Mouse (Mus musculus) megakaryocyte progenitor cell, adult 5-6 weeks (primary cell): ENCODE data around the gene Trim40. TPM values are rescaled to one million over a fixed set of nuclear protein-coding genes. Genes with fewer than 3 reads are reported as not detected.

Source experiments
- ATAC-seq: replicated peaks from 2 replicates; pipeline ENCODE4 v1.8.0; 2016; ENCODE audit warnings: mild to moderate bottlenecking, moderate TSS enrichment, inconsistent platforms; ENCODE audit not compliant: poor library complexity
- total RNA-seq, 2 experiments: library from RNA; stranded (forward) in 1 of 2; stranded (reverse) in 1 of 2; fragments of 157-497, 149-512 nt in 1 of 2; fragments of 200-1000 nt in 1 of 2; gene quantifications; 2 replicates each; pipeline versions ENCODE4 v1.2.3 to v1.2.4; 2015 to 2017

Gene Trim40
- total RNA-seq (2015): not detected in 2 replicates
- total RNA-seq (2017): not detected in 2 replicates

DNA sequence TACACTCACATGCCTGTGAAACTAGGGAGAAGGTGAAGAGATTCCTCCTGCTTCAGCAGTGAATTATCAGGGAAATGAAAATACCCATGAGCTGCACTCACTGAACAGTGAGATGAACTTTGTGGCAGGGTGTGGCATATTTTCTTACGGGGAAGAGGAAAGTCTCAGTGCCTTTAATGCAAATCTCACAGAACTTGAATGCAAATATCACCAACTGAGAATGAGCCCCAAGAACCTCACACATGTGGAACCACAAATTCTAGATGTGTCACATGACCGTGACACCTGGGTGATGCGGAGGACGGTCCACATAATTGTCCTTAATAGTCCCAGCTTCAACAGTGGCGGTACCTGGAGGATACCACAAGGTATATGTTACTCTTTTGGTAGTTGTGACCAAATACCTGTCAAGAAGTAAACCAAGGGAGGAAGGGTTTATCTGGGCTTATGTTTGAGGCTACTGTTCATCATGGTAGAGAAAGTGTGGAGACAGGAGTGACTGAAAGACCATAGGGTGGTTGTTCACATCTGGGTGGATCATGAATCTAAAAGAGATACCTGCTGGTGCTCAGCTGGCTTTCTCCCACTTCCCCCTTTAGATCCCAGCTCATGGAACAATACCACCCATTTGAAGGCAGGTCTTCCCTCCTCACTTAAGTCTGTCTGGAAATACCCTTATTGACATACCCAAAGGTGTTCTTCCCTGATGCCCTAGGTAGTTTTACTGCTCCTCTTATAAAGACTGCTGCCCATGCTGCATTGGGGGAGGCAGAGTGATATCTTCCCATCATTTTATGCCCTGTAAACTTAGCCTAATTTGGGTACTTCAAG lies at the start of gene Trim40:
TSS of gene Trim40 (minus strand) at position 51 of the 831 bp plus-strand sequence.
- no peak for ATAC-seq

DNA sequence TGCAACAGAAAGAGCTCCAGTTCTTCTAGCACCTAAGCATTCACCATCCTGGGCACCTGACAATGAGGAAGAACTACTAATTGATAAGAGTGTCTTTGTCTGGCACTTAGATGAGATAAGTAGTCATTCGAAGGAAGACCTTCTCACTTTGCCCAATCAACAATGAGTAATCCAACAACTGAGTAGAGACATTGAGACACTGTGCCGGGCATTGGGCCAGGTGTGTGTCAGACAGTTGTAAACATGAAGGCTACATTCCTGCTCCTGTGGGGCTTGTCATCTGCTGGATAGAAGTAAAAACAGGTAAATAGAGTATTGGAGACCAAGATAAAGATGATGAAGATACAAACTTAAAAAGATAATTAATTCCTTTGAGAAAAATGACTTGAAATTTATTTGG lies 48.1 kb upstream of the Trim40 start:
- no peak for ATAC-seq

- no peak for ATAC-seq
These were observed 41.9 kb upstream of the Trim40 start for GRCm38 (mm10) chr17:36931806-36932205.

DNA sequence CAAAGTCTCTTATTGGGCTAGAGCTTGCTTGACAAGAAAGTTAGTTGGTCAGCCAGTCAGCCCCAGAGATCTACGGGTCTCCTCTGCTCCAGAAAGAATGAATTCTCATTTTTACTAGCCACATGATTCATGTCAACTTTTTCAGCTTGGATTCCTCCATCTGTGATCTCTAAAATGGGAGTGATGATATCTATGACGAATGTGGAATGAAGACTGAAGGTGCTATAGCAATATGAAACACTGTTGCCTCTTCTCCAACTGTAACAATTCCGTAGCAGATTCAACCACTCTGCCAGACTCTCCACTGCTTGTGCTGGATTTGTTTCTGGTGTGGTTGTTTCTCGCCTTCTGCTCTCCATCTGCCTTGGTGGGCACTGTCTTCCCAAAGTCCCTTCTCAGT lies 41.2 kb upstream of the Trim40 start:
- no peak for ATAC-seq

DNA sequence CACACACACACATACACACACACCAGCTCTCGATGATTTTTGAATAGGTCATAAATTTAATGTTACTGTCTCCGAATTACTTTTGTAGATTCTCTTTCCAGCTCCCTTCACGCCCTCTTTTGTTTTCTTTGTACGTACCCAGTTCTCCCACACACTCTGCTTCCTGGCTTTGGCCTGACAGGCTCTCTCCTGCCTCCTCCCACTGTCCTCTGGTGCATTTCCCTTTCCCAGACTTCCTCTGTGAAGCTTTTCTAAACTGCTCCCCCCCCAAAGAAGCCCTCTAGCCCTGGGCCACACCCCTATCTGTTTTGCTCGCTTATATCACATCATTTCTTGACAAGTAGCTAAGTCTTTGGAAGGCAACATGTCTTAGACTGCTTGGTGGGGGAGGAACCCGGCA lies 40.3 kb upstream of the Trim40 start:
- no peak for ATAC-seq

- no peak for ATAC-seq
These were observed 39.5 kb upstream of the Trim40 start for GRCm38 (mm10) chr17:36929236-36929932.

- ATAC-seq: no peak
These were observed 37.7 kb upstream of the Trim40 start for GRCm38 (mm10) chr17:36927496-36928120.

- ATAC-seq: no peak
These were observed 33.6 kb upstream of the Trim40 start for GRCm38 (mm10) chr17:36923491-36923890.

- no peak for ATAC-seq
These were observed 32.8 kb upstream of the Trim40 start for GRCm38 (mm10) chr17:36922715-36923114.

DNA sequence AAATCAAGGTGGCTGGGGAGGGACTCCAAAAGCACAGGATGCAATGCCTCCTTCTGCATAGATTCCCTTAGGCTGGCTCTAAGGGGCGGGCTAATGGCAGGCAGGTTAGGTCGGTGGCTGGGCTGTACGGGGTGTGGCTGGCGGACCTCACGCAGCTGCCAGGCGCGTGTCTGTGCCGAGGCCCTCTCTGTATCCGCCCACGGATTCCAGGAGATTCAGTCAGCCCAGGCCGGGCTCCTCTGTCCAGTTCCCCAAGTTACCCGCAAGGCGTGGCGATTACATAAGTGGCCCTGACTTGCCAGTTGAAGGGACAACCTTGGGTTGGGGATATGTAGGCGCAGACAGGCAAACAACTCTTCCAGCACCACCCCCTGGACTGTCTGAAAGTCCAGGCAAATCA lies 30.3 kb upstream of the Trim40 start:
- no peak for ATAC-seq

DNA sequence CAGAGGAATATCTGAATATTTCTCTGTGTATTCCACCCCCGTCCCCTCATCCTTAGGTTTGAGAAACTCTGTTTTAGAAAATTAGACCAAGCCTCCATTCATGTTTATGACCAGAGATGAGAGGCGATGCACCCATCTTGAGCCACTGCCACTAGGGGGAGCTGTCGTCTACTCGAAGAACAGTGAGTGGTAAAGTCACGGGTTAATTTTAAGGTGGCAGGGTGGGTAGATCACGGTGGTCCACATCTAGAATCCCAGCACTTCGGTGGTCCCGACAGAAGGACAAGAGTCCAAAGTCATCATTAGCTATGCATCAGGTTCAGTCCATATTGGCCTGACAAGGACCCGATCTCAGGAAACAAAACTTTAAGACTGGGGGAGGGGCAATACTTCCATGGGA lies 25.2 kb upstream of the Trim40 start:
- peak; percentile 90 for ATAC-seq

GRCm38 (mm10) chr17:36914108-36914507 lies 24.2 kb upstream of the Trim40 start:
- ATAC-seq: peak; percentile 90

- ATAC-seq: no peak
These were observed 22.1 kb upstream of the Trim40 start for GRCm38 (mm10) chr17:36912031-36912430.

DNA sequence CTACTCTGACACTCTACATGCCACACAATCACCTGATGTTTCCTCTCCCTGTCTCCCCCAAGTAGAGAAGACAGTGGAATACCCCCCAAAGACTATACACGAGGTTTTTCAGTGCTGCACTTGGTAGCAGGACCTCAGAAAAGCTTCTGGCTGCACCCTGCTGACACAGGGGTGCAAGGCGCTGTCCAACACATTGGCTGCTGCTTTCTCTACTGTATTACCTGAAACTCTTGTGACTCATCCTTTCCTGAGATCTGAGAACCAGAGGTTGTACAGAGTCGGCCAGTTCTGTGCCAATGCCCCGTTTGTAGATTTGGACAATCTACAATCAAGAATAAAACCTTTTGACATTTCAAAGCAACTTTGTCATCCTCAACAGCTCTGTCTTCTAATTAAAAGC lies 19.9 kb upstream of the Trim40 start:
- ATAC-seq: no peak

DNA sequence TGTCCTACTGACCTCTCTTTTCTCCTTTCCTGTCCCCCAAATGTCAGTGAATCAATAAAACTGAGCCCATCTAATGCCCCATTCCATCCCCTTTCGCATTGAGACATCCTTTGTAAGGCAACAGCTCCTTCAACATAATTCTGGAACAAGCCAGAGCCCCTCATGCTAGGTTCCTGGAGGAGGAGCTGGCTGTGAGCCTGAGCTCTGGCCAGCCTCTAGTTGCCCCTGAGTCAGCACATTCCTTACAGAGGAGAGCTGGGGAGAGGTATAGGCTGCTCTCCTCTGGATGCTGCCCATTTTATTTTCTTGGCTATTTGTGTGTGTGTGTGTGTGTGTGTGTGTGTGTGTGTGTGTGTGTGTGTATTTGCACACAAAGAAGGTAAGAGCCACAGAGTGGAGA lies 18.3 kb upstream of the Trim40 start:
- ATAC-seq: no peak

DNA sequence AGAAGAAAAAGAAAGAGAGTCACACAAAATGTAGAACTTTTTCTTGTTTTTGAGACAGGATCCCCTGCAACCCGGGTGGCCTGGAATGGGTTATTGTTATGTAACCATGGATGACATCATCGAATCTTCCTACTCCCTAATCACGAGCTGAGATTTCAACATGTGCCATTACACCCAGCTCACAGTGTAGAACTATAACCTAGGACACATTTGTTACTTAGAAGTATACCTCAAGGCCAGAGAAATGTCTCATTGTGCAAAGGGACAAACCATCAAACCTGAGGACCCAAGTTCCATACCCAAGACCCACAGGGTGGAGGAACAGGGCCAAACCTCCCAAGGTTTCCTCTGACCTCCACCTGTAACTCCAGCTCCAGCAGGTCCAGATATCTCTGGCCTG lies 13.7 kb upstream of the Trim40 start:
- no peak for ATAC-seq

- 0 out of 2 replicates have a peak, but pooled peaks have one; percentile 41 for ATAC-seq
These were observed 10.8 kb upstream of the Trim40 start for GRCm38 (mm10) chr17:36900691-36901090.

DNA sequence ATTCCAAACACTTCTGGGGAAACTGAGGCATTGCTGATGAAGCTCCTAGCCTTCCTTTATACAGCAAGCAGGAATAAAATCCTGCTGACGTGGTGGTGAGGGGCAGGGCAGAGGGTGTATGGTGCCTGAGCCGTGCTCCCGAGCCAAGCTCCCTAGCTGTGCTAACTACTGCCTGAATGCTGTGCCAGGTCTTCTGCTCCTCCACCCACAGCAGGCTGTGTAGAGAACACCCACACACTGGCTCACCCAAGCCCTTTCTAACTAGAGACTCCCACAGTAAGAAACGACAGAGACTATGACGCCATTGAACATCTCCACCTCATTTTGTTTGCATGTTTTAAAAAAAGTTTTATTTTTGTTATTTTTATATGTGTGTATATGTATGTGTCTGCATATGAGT lies 10.1 kb upstream of the Trim40 start:
- no peak for ATAC-seq

DNA sequence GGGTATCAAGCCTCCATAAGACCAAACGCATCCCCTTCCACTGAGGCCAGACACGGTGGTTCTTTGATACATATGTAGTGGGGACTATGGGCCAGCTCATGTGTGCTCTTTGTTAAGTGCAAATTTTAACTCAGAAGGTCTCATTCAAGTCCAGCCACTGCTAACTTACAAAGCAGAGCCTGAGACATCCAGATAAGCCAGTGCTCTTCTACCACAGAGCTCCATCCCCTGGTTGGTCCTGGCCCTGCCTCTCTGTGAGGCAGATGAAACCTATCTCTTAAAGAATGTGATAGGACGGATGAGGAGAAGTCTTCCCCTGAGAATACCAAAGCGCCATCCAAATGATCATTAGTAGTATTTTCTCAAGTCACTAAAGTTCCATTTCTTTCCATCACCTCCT lies 9.5 kb upstream of the Trim40 start:
- ATAC-seq: 0 out of 2 replicates have a peak, but pooled peaks have one; percentile 46

DNA sequence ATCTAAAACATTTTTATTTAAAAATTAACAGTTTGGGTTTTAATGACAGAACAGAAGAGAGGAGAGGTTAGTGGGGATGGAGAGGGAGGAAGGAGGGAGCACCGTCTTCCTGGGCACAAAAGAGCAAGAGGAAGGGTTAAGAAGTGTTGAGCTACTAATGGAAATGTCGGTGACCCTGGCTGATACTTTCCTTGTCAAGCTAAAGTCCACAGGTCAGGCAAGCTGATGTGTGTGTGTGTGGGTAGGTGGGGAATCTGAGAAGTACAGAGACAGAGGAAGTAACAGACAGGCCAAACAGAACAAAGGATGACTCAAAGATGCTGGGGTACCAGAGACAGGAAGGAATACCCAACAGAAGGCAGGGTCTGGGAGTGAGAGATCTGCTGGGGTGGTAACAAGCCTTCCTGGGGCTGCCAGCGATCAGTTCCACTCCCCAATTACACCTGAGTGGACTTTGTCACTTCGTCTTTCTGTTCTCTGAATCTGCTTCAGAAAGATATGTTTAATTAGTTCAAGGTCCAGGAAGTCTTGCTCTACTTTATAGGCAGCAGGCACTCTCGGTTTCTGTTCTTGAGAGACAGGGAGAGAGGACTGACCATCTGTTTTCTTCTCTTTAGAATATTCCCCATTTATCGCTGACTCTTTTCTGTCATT lies 7.8 kb upstream of the Trim40 start, which contains the start of gene Trim31:
TSS of gene Trim31 (plus strand) at position 567 of the 654 bp plus-strand sequence.
- ATAC-seq: no peak

DNA sequence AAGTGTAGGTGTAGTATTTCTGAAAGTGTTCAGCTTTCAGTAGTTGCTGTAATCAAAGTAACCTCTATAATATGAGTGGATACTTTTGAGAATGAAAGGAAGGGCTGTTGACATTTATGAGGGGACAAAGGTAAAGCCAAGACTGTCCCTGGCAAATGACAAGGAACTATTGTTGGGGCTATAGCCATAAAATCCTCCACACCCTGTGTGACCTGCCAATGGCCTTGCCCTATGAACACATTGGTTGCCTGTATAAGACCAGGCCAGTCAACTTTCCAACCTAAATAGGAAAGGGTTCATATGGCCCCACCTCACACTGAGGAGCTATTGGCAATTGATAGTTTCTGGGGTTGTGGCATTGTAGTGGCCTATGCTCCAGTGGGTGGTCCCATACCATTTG lies 7.1 kb upstream of the Trim40 start:
- no peak for ATAC-seq
